Mouse (Mus musculus): ENCODE measurements around the gene Thop1. TPM values are rescaled to one million over a fixed set of nuclear protein-coding genes. Genes with fewer than 3 reads are reported as not detected.

Gene Thop1
- polyA plus RNA-seq (2012; rRNA removed) (20.5 and 21.7 TPM in 2 replicates), polyA plus RNA-seq (2014; fragmentation: Nextera tagmentation; extraction: Ambion mirVana) (15.0 and 17.7 TPM in 2 replicates)

DNA sequence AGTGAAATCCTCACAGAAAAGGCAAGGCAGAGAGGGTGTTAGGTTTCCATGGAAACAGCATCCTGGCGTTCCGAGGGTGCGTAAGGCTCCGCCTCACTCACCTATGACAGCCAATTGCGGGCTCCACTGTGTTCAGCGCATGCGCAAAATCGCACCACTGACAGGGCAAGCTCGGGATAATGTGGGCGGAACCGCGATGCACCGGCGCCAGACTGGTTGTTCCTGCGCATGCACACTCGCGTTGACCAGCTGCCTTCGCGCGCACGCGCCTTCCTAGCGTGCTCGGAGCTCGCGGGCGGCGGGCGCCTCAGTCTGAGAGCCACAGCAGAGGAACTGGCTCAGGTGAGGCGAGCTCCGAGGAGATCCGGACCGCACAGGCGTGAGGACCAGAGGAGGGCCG lies at the start of gene Thop1:
Gene Thop1, plus strand, starts transcription at position 200 of the 400 bp plus-strand sequence.
- TF ChIP-seq CTCF (IDR thresholded peaks at IDR 0.05; ENCODE audit: low read depth) (peak; percentile 15; the same call in 1 of the 2 replicates), EP300 (IDR thresholded peaks at IDR 0.05; ENCODE audit: low read depth) (no peak)
- DNase-seq (ENCODE audit: low read depth in 3 of 3, low spot score in 3 of 3) (peak; percentile 98 to 99 (median 98)), ATAC-seq (ENCODE audit: insufficient read depth) (peak; percentile 97)
- WGBS (ENCODE audit: insufficient replicate concordance) = 0% methylated on average over 35 of the region's 35 CpGs
- Histone ChIP-seq H3K9me3 (ENCODE audit: control insufficient read depth, low read length) (no peaks in the 10 kb centered on the region), H3K27me3 (ENCODE audit: control insufficient read depth, insufficient read depth, low read length) (no peaks in the 10 kb centered on the region), H3K4me1 (replicated peaks; ENCODE audit: control insufficient read depth in 2 of 2, insufficient read depth in 2 of 2, low read length in 1 of 2) (peaks cover 8 to 9% of the 10 kb centered on the region in 2 experiments; a peak in 3 of 4 replicates), H3K9ac (replicated peaks) (peak within 1 kb of the TSS; percentile 64), H3K4me3 (ENCODE audit: insufficient read depth in 1 of 2, low read depth in 2 of 2, low read length in 2 of 2) (peak within 1 kb of the TSS; percentile 67 to 69), H3K36me3 (replicated peaks; ENCODE audit: control insufficient read depth, insufficient read depth, low read depth) (no peaks in the 10 kb centered on the region; the same call in none of the 2 replicates), H3K27ac (no peak within 1 kb of the TSS), H3K4me2 (ENCODE audit: low read depth) (peak within 1 kb of the TSS; percentile 84)

DNA sequence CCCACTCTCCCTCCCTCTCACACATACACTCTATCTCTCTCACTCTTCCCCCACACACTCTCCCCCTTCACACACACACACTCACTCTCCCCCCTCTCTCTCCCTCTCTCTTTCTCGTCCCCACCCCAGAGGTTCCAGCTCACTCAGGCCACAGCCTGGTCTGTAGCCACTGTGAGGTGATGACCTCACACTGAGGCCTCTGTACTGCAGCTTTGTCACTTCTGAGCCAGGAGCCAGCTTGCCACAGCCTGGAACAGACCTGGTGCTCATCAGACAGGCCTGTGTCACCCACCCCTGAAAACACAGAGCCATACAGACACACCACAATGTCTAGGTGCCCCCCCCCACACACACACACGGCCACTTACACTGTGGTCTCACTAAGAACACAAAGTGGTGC lies 49.6 kb upstream of the Thop1 start:
- Histone ChIP-seq H3K4me2 (ENCODE audit: low read depth) (no peak overlapping the region), H3K9me3 (ENCODE audit: control insufficient read depth, low read length) (no peaks in the 10 kb centered on the region), H3K36me3 (replicated peaks; ENCODE audit: control insufficient read depth, insufficient read depth, low read depth) (no peaks in the 10 kb centered on the region), H3K4me3 (ENCODE audit: insufficient read depth in 1 of 2, low read depth in 2 of 2, low read length in 2 of 2) (no peak overlapping the region), H3K9ac (replicated peaks) (no peak overlapping the region), H3K27ac (no peak overlapping the region), H3K27me3 (ENCODE audit: control insufficient read depth, insufficient read depth, low read length) (peaks cover 25% of the 10 kb centered on the region), H3K4me1 (replicated peaks; ENCODE audit: control insufficient read depth in 2 of 2, insufficient read depth in 2 of 2, low read length in 1 of 2) (peaks cover 1% of the 10 kb centered on the region in 2 experiments; a peak in 2 of 4 replicates)
- WGBS (ENCODE audit: insufficient replicate concordance) = 47% methylated on average over 2 of the region's 2 CpGs
- ATAC-seq (ENCODE audit: insufficient read depth) (no peak), DNase-seq (ENCODE audit: low read depth in 3 of 3, low spot score in 3 of 3) (no peak)
- TF ChIP-seq CTCF (IDR thresholded peaks at IDR 0.05; ENCODE audit: low read depth) = no peak
- TF ChIP-seq EP300 (IDR thresholded peaks at IDR 0.05; ENCODE audit: low read depth) = no peak

DNA sequence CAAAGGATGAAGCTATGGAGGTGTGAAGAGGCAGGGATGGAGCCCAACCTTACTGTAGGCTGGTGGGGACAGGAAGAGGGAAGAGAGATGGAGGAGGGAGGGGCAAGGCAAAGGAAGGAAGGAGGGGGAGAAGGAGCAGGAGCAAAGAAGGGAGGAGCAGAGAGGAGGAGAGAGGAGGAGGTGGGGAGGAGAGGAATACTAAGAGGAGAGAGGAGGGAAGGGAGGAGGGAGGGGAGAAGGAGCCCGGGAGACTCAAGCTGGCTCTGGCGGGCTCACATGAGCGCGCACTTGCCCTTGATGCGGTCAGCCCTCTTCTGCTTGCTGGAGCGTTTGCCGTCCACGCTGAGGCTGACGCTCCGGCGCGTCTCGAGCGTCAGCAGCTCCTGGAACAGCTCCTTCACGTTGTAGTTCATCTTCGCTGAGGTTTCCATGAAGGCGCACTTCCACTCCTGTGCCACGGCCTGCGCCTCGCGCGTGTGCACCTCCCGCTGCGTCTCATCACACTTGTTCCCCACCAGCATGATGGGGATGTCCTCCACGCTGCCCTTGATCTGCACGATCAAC lies 48.2 kb upstream of the Thop1 start:
- H3K9me3 ChIP-seq (ENCODE audit: control insufficient read depth, low read length) = no peaks in the 10 kb centered on the region
- H3K4me1 ChIP-seq (replicated peaks; ENCODE audit: control insufficient read depth in 2 of 2, insufficient read depth in 2 of 2, low read length in 1 of 2) = no peaks in the 10 kb centered on the region
- WGBS (ENCODE audit: insufficient replicate concordance) = 15% methylated on average over 26 of the region's 26 CpGs
- no peak overlapping the region for H3K4me3 ChIP-seq (ENCODE audit: insufficient read depth in 1 of 2, low read depth in 2 of 2, low read length in 2 of 2)
- TF ChIP-seq EP300 (IDR thresholded peaks at IDR 0.05; ENCODE audit: low read depth) (no peak), CTCF (IDR thresholded peaks at IDR 0.05; ENCODE audit: low read depth) (no peak)
- peaks cover 32% of the 10 kb centered on the region for H3K27me3 ChIP-seq (ENCODE audit: control insufficient read depth, insufficient read depth, low read length)
- DNase-seq (ENCODE audit: low read depth in 3 of 3, low spot score in 3 of 3) (no peak), ATAC-seq (ENCODE audit: insufficient read depth) (no peak)
- H3K9ac ChIP-seq (replicated peaks) = no peak overlapping the region
- H3K4me2 ChIP-seq (ENCODE audit: low read depth) = no peak overlapping the region
- H3K27ac ChIP-seq = no peak overlapping the region
- no peaks in the 10 kb centered on the region for H3K36me3 ChIP-seq (replicated peaks; ENCODE audit: control insufficient read depth, insufficient read depth, low read depth)

DNA sequence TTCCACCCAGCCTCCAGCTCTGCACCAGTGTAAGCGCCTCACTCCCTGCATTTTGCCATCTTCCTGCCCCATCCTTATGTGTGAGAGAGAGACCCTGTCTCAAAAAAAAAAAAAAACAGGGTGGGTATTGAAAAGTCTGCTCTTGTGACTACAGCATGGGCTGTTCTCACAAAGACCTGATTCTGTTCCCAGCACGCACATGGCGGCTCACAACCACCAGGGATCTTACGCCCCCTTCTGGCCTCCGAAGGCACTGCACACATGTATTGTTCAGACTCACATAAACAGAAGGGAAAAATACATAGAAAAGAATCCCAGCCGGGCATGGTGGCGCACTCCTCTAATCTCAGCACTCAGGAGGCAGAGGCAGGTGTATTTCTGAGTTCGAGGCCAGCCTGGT lies 47.1 kb upstream of the Thop1 start:
- no peaks in the 10 kb centered on the region for H3K9me3 ChIP-seq (ENCODE audit: control insufficient read depth, low read length)
- H3K36me3 ChIP-seq (replicated peaks; ENCODE audit: control insufficient read depth, insufficient read depth, low read depth) = no peaks in the 10 kb centered on the region
- 47% methylated on average over 8 of the region's 8 CpGs for WGBS (ENCODE audit: insufficient replicate concordance)
- no peak overlapping the region for H3K4me2 ChIP-seq (ENCODE audit: low read depth)
- H3K4me1 ChIP-seq (replicated peaks; ENCODE audit: control insufficient read depth in 2 of 2, insufficient read depth in 2 of 2, low read length in 1 of 2) = no peaks in the 10 kb centered on the region
- peak; percentile 70 for TF ChIP-seq CTCF (IDR thresholded peaks at IDR 0.05; ENCODE audit: low read depth)
- TF ChIP-seq EP300 (IDR thresholded peaks at IDR 0.05; ENCODE audit: low read depth) = no peak
- ATAC-seq (ENCODE audit: insufficient read depth) = no peak
- no peak for DNase-seq (ENCODE audit: low read depth in 3 of 3, low spot score in 3 of 3)
- no peak overlapping the region for H3K9ac ChIP-seq (replicated peaks)
- H3K27me3 ChIP-seq (ENCODE audit: control insufficient read depth, insufficient read depth, low read length) = peaks cover 32% of the 10 kb centered on the region
- no peak overlapping the region for H3K27ac ChIP-seq
- no peak overlapping the region for H3K4me3 ChIP-seq (ENCODE audit: insufficient read depth in 1 of 2, low read depth in 2 of 2, low read length in 2 of 2)

DNA sequence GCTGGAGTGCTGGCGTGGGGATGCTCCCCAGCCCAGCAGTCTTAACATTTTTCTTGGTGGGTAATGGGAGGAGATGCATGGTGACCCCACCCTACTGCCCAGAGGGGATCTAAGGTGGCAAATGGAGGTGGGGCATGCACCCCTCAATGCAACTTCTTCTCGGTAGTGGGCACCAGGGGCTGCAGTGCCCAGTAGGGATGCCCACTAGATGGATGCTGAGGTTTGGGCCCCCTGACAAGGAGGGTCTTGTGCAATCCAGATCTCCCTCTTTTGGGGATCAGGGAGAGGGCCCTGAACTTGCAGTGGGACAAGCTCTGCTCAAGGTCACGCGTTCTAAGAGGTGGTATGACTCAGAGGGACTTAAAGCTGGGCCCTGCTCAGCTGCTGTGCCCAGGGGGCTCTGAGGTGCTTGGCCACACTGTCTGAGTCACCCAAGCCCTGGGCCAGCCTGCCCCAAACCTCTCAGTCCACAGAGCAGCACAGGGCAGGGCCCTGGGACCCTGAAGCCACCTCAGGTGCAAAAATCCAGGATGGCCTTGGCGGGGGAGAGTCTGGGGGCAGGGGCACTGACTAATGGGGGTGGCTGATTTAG lies 45.4 kb upstream of the Thop1 start:
- 54% methylated on average over 5 of the region's 5 CpGs for WGBS (ENCODE audit: insufficient replicate concordance)
- no peak for ATAC-seq (ENCODE audit: insufficient read depth)
- DNase-seq (ENCODE audit: low read depth in 3 of 3, low spot score in 3 of 3) = no peak
- Histone ChIP-seq H3K9ac (replicated peaks) (no peak overlapping the region), H3K9me3 (ENCODE audit: control insufficient read depth, low read length) (no peaks in the 10 kb centered on the region), H3K4me1 (replicated peaks; ENCODE audit: control insufficient read depth in 2 of 2, insufficient read depth in 2 of 2, low read length in 1 of 2) (no peaks in the 10 kb centered on the region), H3K4me3 (ENCODE audit: insufficient read depth in 1 of 2, low read depth in 2 of 2, low read length in 2 of 2) (no peak overlapping the region), H3K36me3 (replicated peaks; ENCODE audit: control insufficient read depth, insufficient read depth, low read depth) (no peaks in the 10 kb centered on the region), H3K4me2 (ENCODE audit: low read depth) (no peak overlapping the region), H3K27ac (no peak overlapping the region), H3K27me3 (ENCODE audit: control insufficient read depth, insufficient read depth, low read length) (peaks cover 32% of the 10 kb centered on the region)
- TF ChIP-seq CTCF (IDR thresholded peaks at IDR 0.05; ENCODE audit: low read depth) = no peak
- TF ChIP-seq EP300 (IDR thresholded peaks at IDR 0.05; ENCODE audit: low read depth) = no peak
